Mouse (Mus musculus) lung, postnatal 4 days (tissue): ENCODE results near the gene Rbp7.

Experiments used
- DNase-seq, 2 experiments: peaks; one replicate each; pipeline ENCODE4 v3.0.0; 2021

Gene Rbp7

GRCm38 (mm10) chr4:149405713-149406443, 48.9 kb downstream of the Rbp7 start:
- no peak for DNase-seq

- no peak for DNase-seq
Measured at GRCm38 (mm10) chr4:149404640-149405465, 49.9 kb downstream of the Rbp7 start.

GRCm38 (mm10) chr4:149403037-149403436, 51.7 kb downstream of the Rbp7 start:
- no peak for DNase-seq

GRCm38 (mm10) chr4:149401591-149401982, 53.2 kb downstream of the Rbp7 start:
- DNase-seq, result no peak

GRCm38 (mm10) chr4:149400878-149401590, 53.7 kb downstream of the Rbp7 start:
- DNase-seq, result no peak
